In the genomic region with DNA sequence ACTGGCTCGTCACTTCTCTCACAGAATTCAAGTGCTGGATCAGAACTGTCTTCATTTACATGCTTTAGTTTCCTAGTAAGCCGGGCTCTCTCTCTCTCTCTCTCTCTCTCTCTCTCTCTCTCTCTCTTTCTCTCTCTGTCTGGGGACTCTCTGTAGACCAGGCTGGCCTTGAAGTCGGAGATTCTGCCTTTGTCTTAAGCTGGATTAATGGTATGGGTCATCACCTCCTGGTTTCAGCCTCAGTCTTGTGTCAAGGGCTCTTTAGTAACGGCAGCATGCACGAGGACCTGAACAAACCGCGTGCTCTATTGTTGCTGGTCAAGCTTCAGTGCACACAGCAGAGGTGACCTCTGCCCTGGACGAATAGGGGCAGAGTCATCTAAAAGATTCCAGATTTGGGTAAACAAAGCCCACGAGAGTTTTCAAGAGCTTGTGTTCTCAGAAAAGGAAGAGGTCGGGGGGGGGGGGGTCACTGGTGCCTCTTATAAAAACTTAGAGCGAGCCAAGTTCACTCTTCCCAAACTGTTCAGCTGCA, we compare ENCODE assay signal across 18 mouse cellular contexts. TPM values are rescaled to one million over a fixed set of nuclear protein-coding genes. Genes with fewer than 3 reads are reported as not detected.
DNase-seq lines count a peak whose midpoint lies in the region; TF ChIP-seq lines count a peak whose summit lies in the region.
"Had no signal": no experiment of that assay in that cellular context is flagged by ENCODE, and none has a peak within 500 bp of the region (broad histone marks: within the 10 kb centered on the region; RNA-seq: fewer than 3 reads in every experiment).

No protein-coding gene starts in this region.

- H3K27ac ChIP-seq in olfactory bulb, adult 2 months (ENCODE audit: insufficient read depth, low read depth, low read length), result peak overlapping the region; percentile 67; the same call in 1 of the 2 replicates
- H3K27ac ChIP-seq in thymus, adult 2 months (ENCODE audit: control insufficient read depth, insufficient read depth, low read length), result no peak overlapping the region
- H3K27ac ChIP-seq: forebrain, embryonic 15.5 days; heart, adult 2 months; neural tube, embryonic 12.5 days had no signal

- H3K27me3 ChIP-seq in thymus, adult 2 months (ENCODE audit: control insufficient read depth, insufficient read depth, low read length), result no peaks in the 10 kb centered on the region
- H3K27me3 ChIP-seq: forebrain, embryonic 15.5 days; neural tube, embryonic 12.5 days had no signal

- 60% methylated on average over 11 of the region's 11 CpGs for WGBS in lung, adult 2 months
- 40% methylated on average over 11 of the region's 11 CpGs for WGBS in olfactory bulb, adult 2 months
- WGBS in thymus, adult 2 months, result 91% methylated on average over 11 of the region's 11 CpGs

- no peak for TF ChIP-seq CTCF in lung, adult 2 months (IDR thresholded peaks at IDR 0.05; ENCODE audit: insufficient read depth, low read length)
- no peak for TF ChIP-seq CTCF in olfactory bulb, adult 2 months (IDR thresholded peaks at IDR 0.05; ENCODE audit: insufficient read depth, low read depth, low read length)
- no peak for TF ChIP-seq CTCF in thymus, adult 2 months (IDR thresholded peaks at IDR 0.05; ENCODE audit: borderline replicate concordance, control insufficient read depth, extremely low read depth, insufficient read depth, low read length, poor library complexity)

- no peaks in the 10 kb centered on the region for H3K36me3 ChIP-seq in thymus, adult 2 months (ENCODE audit: control insufficient read depth, insufficient read depth, low read length)
- H3K36me3 ChIP-seq: forebrain, embryonic 15.5 days; neural tube, embryonic 12.5 days had no signal

- H3K4me1 ChIP-seq in lung, adult 2 months (ENCODE audit: control insufficient read depth, insufficient read depth, low read length), result no peaks in the 10 kb centered on the region
- H3K4me1 ChIP-seq in olfactory bulb, adult 2 months (ENCODE audit: control insufficient read depth, insufficient read depth, low read length), result peaks cover 11% of the 10 kb centered on the region
- no peaks in the 10 kb centered on the region for H3K4me1 ChIP-seq in thymus, adult 2 months (replicated peaks; ENCODE audit: control insufficient read depth, insufficient read depth, low read length)
- H3K4me1 ChIP-seq: forebrain, embryonic 15.5 days; neural tube, embryonic 12.5 days had no signal

- TF ChIP-seq POLR2A in lung, adult 2 months (IDR thresholded peaks at IDR 0.05; ENCODE audit: borderline replicate concordance, extremely low read depth, low read depth, low read length), result no peak
- no peak for TF ChIP-seq POLR2A in olfactory bulb, adult 2 months (IDR thresholded peaks at IDR 0.05; ENCODE audit: insufficient read depth, low read depth, low read length)
- no peak for TF ChIP-seq POLR2A in thymus, adult 2 months (IDR thresholded peaks at IDR 0.05; ENCODE audit: control insufficient read depth, extremely low read depth, insufficient read depth, low read length, poor library complexity)

- peak; percentile 7 for DNase-seq in lung, postnatal 36 days
- no peak for DNase-seq in lung, adult 2 months
- peak; percentile 47 for DNase-seq in embryo, embryonic 9.5 days (ENCODE audit: extremely low spot score)
- peak; percentile 14 for DNase-seq in kidney, postnatal 10 days
- DNase-seq in right cerebral cortex, postnatal 25 days, result no peak
- DNase-seq in thymus, adult 2 months, result no peak
- DNase-seq: adrenal gland, postnatal 36 days; cerebellum, adult 9-11 months; heart, adult 2 months; heart, postnatal 14 days; left cerebral cortex, postnatal 4 days; midbrain, embryonic 14.5 days; thymus, adult 18-20 months had no signal

- H3K4me3 ChIP-seq in lung, adult 2 months (replicated peaks; ENCODE audit: extremely low read depth, low read depth, low read length), result no peak overlapping the region
- no peak overlapping the region for H3K4me3 ChIP-seq in olfactory bulb, adult 2 months (ENCODE audit: insufficient read depth, low read depth, low read length)
- no peak overlapping the region for H3K4me3 ChIP-seq in thymus, adult 2 months (ENCODE audit: control insufficient read depth, insufficient read depth, low read length)
- H3K4me3 ChIP-seq: forebrain, embryonic 15.5 days; heart, adult 2 months; neural tube, embryonic 12.5 days had no signal

RNA-seq across cellular contexts. Expression of a gene that starts 26.7 kb away (rescaled TPM):
- polyA plus RNA-seq in lung, adult 2 months (2012; rRNA removed), result 0.79 TPM in 1 of 2 replicates, not detected in the other
- not detected in 2 replicates for polyA plus RNA-seq in olfactory bulb, adult 2 months (2012; ENCODE audit: insufficient read depth, insufficient read length, low replicate concordance, missing spikeins)
- polyA plus RNA-seq in thymus, adult 2 months (2012; rRNA removed), result 1.2 TPM in 1 of 2 replicates, not detected in the other
- polyA plus RNA-seq: CD4-positive, CD25-positive, alpha-beta regulatory T cell, adult 4 months; heart, adult 2 months; liver, embryonic 16.5 days had no signal

RNA-seq across cellular contexts. Expression of a gene that starts 39.5 kb away (rescaled TPM):
- 0.21 and 0.40 TPM in 2 replicates for polyA plus RNA-seq in lung, adult 2 months (2012; rRNA removed)
- not detected in 2 replicates for polyA plus RNA-seq in olfactory bulb, adult 2 months (2012; ENCODE audit: insufficient read depth, insufficient read length, low replicate concordance, missing spikeins)
- 0.12 and 0.23 TPM in 2 replicates for polyA plus RNA-seq in thymus, adult 2 months (2012; rRNA removed)
- polyA plus RNA-seq: CD4-positive, CD25-positive, alpha-beta regulatory T cell, adult 4 months had no signal

RNA-seq across cellular contexts. Expression of a gene that starts 56.4 kb away (rescaled TPM):
- polyA plus RNA-seq in lung, adult 2 months (2012; rRNA removed), result 7.7 and 10.2 TPM in 2 replicates
- polyA plus RNA-seq in olfactory bulb, adult 2 months (2012; ENCODE audit: insufficient read depth, insufficient read length, low replicate concordance, missing spikeins), result not detected in 2 replicates
- 16.6 and 18.9 TPM in 2 replicates for polyA plus RNA-seq in thymus, adult 2 months (2012; rRNA removed)

RNA-seq across cellular contexts. Expression of a gene that starts 56.7 kb away (rescaled TPM):
- 4.2 and 7.5 TPM in 2 replicates for polyA plus RNA-seq in lung, adult 2 months (2012; rRNA removed)
- polyA plus RNA-seq in olfactory bulb, adult 2 months (2012; ENCODE audit: insufficient read depth, insufficient read length, low replicate concordance, missing spikeins), result not detected in 2 replicates
- polyA plus RNA-seq in thymus, adult 2 months (2012; rRNA removed), result 2.5 and 3.8 TPM in 2 replicates

Comparison
In these comparisons a context has a peak if more than half of its experiments do, and no peak if none do; other contexts are left out.
1. DNase-seq: peak in lung, postnatal 36 days (single experiment), embryo, embryonic 9.5 days (single experiment) and kidney, postnatal 10 days (single experiment); none in lung, adult 2 months (single experiment), right cerebral cortex, postnatal 25 days (single experiment) and thymus, adult 2 months (single experiment).